Mouse (Mus musculus): ENCODE measurements around the gene Abca7. TPM values are rescaled to one million over a fixed set of nuclear protein-coding genes. Genes with fewer than 3 reads are reported as not detected.

Gene Abca7
- polyA plus RNA-seq, 1 experiment = 13.0 TPM

GRCm38 (mm10) chr10:79972831-79973230 lies 23.5 kb upstream of the Abca7 start:
- no peak for DNase-seq (ENCODE audit: extremely low spot score in 1 of 2, low spot score in 1 of 2)

DNA sequence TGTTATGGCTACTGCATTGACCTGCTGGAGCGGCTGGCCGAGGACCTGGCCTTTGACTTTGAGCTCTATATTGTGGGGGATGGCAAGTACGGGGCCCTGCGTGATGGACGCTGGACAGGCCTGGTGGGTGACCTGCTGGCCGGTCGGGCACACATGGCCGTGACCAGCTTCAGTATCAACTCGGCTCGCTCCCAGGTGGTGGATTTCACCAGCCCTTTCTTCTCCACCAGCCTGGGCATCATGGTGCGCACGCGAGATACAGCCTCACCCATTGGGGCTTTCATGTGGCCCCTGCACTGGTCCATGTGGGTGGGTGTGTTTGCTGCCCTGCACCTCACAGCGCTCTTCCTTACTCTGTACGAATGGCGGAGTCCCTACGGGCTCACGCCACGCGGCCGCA lies 22.2 kb upstream of the Abca7 start:
- DNase-seq (ENCODE audit: extremely low spot score in 1 of 2, low spot score in 1 of 2) = no peak

GRCm38 (mm10) chr10:79974668-79975067 lies 21.6 kb upstream of the Abca7 start:
- DNase-seq (ENCODE audit: extremely low spot score in 1 of 2, low spot score in 1 of 2) = no peak

- no peak for DNase-seq (ENCODE audit: extremely low spot score in 1 of 2, low spot score in 1 of 2)
These were observed 20.1 kb upstream of the Abca7 start for GRCm38 (mm10) chr10:79976071-79976721.

- no peak for DNase-seq (ENCODE audit: extremely low spot score in 1 of 2, low spot score in 1 of 2)
These were observed 19.6 kb upstream of the Abca7 start for GRCm38 (mm10) chr10:79976722-79977107.

DNA sequence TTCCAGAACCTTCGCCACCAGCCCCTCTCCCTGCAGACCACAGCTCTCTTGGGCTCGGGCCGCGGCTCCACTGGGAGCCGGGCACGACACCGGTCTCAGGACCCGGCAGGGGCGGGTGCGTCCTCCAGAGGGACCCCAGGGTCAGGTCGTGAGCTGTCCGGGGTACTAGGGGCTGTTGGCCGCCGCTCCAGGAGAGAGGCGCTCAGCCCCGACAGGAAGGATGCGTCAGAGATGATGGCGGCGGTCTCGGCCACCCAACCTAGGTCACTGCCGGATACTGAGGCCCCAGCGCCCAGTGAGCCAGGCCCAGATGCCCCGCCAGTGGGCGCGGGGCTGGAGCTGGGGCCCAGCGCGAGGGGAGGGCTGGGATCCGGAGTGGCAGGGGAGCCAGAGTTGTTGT lies 19.0 kb upstream of the Abca7 start:
- no peak for DNase-seq (ENCODE audit: extremely low spot score in 1 of 2, low spot score in 1 of 2)

- DNase-seq (ENCODE audit: extremely low spot score in 1 of 2, low spot score in 1 of 2) = no peak
These were observed 18.2 kb upstream of the Abca7 start for GRCm38 (mm10) chr10:79978061-79978460.

DNA sequence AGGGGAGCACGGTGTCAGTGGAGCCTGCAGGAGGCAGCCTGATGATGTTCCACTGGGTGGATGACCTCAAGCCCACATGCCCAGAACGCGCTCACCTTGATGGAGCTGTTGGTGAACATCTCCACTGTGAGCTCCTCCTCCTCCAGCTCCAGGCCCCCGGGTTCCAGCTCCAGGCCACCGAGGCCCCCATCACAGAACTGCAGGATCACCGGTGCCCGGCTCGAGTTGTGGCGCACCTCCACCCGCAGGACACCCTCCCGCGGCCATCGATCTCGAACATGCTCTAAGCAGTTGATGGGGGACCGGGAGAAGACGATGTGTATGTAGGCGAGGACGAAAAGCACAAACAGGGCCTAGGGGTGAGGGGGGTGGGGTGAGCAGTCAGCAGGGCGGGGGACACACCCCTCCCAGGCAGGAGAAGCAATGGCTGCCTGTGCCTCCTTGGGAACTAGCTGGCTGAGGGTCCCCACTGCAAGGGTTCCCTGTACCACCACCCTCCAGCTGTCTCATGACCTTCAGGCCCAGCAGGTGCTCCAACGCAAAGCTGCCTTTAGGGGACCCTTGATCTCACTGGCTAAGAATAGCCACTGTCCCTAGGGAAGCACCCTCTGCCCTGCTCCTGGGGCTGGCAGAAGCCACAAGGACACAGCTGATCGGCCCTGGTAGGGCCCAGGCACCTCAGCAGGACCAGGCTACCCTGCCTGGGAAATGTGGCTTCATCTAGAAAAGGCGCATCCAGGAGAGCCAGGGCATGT lies 16.7 kb upstream of the Abca7 start:
- DNase-seq (ENCODE audit: extremely low spot score in 1 of 2, low spot score in 1 of 2) = no peak

- no peak for DNase-seq (ENCODE audit: extremely low spot score in 1 of 2, low spot score in 1 of 2)
These were observed 13.1 kb upstream of the Abca7 start for GRCm38 (mm10) chr10:79983205-79983604.

GRCm38 (mm10) chr10:79983670-79984069 lies 12.6 kb upstream of the Abca7 start:
- DNase-seq (ENCODE audit: extremely low spot score in 1 of 2, low spot score in 1 of 2) = peak; percentile 59 to 67

DNA sequence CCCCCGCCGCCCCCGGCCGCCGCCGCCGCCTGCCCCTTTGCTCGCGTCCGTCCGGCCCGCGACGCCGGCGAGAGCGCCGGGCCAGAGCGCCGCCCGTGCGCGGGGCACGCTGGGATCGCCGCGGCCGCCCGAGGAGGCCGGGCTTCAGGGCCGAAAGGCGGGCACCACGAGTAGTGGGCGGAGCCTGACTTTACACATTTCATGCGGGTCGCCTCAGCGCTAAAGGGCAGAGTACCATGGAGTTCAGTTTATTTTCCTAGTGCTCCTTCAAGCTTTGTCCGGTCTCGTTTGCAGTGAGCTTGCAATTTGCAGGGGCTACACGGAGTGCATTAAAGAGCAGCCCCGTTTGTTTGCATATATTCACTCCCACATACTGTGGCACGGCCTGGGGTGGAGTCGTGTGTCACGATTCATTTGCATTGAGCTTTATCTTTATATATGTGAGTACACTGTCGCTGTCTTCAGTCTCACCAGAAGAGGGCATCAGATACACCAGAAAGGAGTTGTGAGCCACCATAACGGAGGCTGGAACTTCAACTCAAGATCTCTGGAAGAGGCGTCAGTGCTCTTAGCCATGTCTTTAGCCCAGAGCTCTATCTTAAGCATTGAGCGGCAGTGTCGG lies 12.0 kb upstream of the Abca7 start, which contains the start of gene Tmem259:
Gene Tmem259, minus strand, starts transcription at position 136 of the 622 bp plus-strand sequence.
- peak; percentile 63 to 88 for DNase-seq (ENCODE audit: extremely low spot score in 1 of 2, low spot score in 1 of 2)

- peak; percentile 97 to 98 for DNase-seq (ENCODE audit: extremely low spot score in 1 of 2, low spot score in 1 of 2)
These were observed 11.4 kb upstream of the Abca7 start for GRCm38 (mm10) chr10:79984871-79985270.

DNA sequence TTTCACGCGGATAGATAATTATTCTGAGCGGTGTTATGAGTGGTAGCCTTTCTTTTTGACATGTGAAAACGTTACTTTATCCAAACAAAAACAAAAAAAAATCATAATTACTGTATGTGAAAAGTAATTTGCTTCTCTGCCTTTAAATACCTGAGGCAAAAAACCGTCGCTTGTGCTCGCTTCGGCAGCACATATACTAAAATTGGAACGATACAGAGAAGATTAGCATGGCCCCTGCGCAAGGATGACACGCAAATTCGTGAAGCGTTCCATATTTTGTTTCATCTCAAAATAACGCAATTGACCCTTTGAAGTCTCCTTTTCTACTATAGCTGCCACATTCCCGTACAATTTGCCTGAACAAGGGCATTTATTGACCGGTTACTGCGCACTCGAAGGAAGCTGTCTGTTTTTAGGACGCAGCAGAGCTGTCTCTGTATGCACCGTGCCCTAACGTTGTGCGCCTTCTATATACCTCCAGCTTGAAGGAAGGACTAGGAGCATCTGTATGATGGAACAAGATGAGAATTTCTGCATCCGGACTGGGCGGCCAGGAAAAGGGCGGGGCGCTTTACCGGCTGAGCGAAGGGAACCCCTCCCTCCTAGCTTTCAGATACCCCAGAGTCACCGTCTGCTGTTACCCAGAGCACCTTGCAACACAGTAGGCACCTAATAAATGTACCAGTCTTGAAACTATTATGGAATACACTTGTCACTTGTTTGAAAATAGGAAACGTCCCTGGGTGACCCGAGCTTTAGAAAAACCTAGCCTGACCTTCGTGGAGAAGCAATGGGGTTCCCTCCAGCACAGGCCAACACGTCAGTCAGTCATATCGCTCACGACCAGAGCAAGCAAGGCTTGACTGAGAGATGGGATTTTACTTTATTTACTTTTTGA lies 10.7 kb upstream of the Abca7 start:
- peak; percentile 54 to 70 for DNase-seq (ENCODE audit: extremely low spot score in 1 of 2, low spot score in 1 of 2)

- no peak for DNase-seq (ENCODE audit: extremely low spot score in 1 of 2, low spot score in 1 of 2)
These were observed 9.9 kb upstream of the Abca7 start for GRCm38 (mm10) chr10:79986232-79986878.

DNA sequence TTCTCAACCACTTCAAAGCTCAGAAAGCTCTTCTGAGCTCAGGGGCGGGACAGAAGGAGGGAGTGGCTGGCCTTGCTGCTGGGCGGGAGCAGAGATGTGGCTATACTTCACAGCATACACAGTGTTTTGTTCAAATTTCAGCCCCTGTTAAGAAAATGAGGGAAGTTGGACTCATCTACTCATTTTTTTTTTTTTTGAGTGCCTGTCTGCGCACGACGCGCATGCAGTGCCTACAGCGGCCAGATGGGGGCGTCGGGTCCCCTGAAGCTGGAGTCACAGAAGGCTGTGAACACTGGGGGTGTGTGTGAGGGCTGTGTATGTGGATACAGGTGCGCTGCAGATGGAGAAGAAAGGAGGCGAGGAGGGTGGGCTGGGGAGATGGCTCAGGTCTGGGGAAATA lies 9.3 kb upstream of the Abca7 start:
- DNase-seq (ENCODE audit: extremely low spot score in 1 of 2, low spot score in 1 of 2) = peak in 1 of 2 experiments; percentile 91

GRCm38 (mm10) chr10:79987771-79988505 lies 8.4 kb upstream of the Abca7 start:
- no peak for DNase-seq (ENCODE audit: extremely low spot score in 1 of 2, low spot score in 1 of 2)

GRCm38 (mm10) chr10:79988506-79989271 lies 7.6 kb upstream of the Abca7 start, which contains the start of gene Cnn2:
TSS of gene Cnn2 (plus strand) at chr10:79988584.
- DNase-seq (ENCODE audit: extremely low spot score in 1 of 2, low spot score in 1 of 2) = no peak

DNA sequence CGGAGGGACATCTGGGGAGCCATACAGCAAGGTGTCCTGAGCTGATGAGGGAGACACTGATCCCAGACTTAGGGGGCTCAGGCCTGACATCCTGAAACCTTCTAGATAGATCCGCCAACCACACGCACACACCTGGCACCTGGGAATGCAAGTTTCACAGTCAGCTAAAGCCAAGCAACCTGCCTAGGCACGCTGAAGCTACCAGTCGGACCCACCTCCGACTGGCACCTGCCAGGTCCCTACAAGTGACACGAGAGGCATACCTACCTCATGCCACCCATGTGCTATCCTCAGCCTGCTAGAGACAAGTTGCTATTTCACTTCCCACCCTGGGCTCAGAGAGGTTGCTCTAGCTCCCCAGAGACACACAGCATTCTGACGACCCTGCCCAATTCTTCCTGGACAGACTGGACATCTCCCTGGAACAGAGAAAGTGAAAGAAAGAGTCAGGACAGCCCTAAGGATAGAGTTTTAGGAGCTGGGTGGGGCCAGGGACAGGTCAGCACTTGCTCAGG lies 7.0 kb upstream of the Abca7 start:
- no peak for DNase-seq (ENCODE audit: extremely low spot score in 1 of 2, low spot score in 1 of 2)

Data from frontal cortex, adult 2 months (tissue).